Mouse (Mus musculus): Measurements from ENCODE around the gene Slc17a6.

GRCm38 (mm10) chr7:51622666-51623065, 860 bp downstream of the Slc17a6 start:
- TF ChIP-seq GATA1 (IDR thresholded peaks at IDR 0.05; ENCODE audit: low read length) (no peak), TAL1 (IDR thresholded peaks at IDR 0.05; ENCODE audit: low read length) (no peak)
